Mouse (Mus musculus) lung, embryonic 15.5 days (tissue): ENCODE results near the gene 4933424G06Rik. TPM values are rescaled to one million over a fixed set of nuclear protein-coding genes. Genes with fewer than 3 reads are reported as not detected.
A peak's percentile ranks its signal among the peaks of the same experiment; 100 is the strongest.

Experiments
- ATAC-seq: fragments of 200-750 bp; cut with Nextera tagmentation; 2 replicates; pipeline ENCODE4 v1.8.0; 2017; ENCODE audit warnings: moderate number of reproducible peaks, borderline replicate concordance; ENCODE audit not compliant: low FRiP score, low TSS enrichment; ENCODE audit errors: extremely low read depth
- H3K27ac ChIP-seq: fragments of 300-500 bp; sonication (generic); 2 replicates; pipeline ENCODE4 v1.5.1; 2015; ENCODE audit warnings: moderate library complexity, mild to moderate bottlenecking, inconsistent platforms
- H3K27me3 ChIP-seq: fragments of 300-500 bp; sonication (generic); 2 replicates; pipeline ENCODE4 v1.6.1; 2015; ENCODE audit warnings: inconsistent platforms
- H3K36me3 ChIP-seq: fragments of 300-500 bp; sonication (generic); 2 replicates; pipeline ENCODE4 v1.6.1; 2015; ENCODE audit warnings: inconsistent platforms
- H3K4me1 ChIP-seq: fragments of 300-500 bp; sonication (generic); 2 replicates; pipeline ENCODE4 v1.6.1; 2015; ENCODE audit warnings: inconsistent platforms
- H3K4me2 ChIP-seq: fragments of 300-500 bp; sonication (generic); 2 replicates; pipeline ENCODE4 v1.6.1; 2015; ENCODE audit warnings: inconsistent platforms, mild to moderate bottlenecking, moderate library complexity
- H3K4me3 ChIP-seq: fragments of 300-500 bp; sonication (generic); 2 replicates; pipeline ENCODE4 v1.5.1; 2015; ENCODE audit warnings: mild to moderate bottlenecking, inconsistent platforms
- H3K9ac ChIP-seq: fragments of 300-500 bp; sonication (generic); 2 replicates; pipeline ENCODE4 v1.6.1; 2015; ENCODE audit warnings: inconsistent platforms
- H3K9me3 ChIP-seq: fragments of 300-500 bp; sonication (generic); 2 replicates; pipeline ENCODE4 v1.6.1; 2016; ENCODE audit warnings: inconsistent platforms
- WGBS: fragments of 180-500 bp; shearing (Covaris S2); methylation state at CpG from one replicate; pipeline ENCODE4 v1.1.7; 2015; 5-methylcytosine and 5-hydroxymethylcytosine counted together
- polyA plus RNA-seq: library from polyadenylated mRNA; unstranded; fragments of >200 nt; fragmentation: Nextera tagmentation; extraction: Ambion mirVana; gene quantifications from 2 replicates; pipeline ENCODE4 v1.2.1, GENCODE M21; 2015

4933424G06Rik gene
- polyA plus RNA-seq, 1 experiment from 2014 or later, result not detected

DNA sequence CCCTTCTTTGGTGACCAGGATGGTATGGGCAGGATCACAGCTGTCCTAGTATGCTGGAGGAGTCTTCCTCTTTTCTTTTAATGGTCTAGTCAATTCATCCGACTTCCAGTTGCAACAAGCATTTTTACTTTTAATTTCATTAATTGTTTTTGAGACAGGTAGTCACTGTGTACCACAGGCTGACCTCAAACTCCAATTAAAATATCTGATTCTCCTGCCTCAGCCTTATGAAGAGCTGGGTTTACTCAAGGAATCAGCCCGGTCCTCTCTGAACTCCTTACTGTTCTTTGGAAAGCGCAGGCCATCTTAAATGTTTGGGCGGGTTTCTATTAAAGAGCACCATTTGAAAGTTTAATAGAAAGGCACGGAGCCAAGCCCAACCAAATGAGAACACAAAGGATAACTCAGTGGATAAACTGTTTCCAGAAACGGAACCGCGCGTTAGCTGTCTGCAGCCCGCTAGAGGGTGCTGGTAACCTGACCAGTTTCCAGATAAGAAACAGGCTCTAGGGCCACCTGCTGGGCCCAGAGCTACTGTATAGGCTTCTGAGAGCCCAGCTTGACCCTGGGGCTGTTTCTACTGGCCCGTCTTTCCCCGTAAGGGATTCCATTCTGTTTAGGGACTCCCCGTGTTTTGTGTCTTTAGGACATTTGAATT, 26.0 kb upstream of the 4933424G06Rik start:
- 8% methylated on average over 13 of the region's 13 CpGs for WGBS
- Histone ChIP-seq H3K4me1 (peaks cover 6% of the 10 kb centered on the region; the same call in 1 of the 2 replicates), H3K9ac (no peak overlapping the region), H3K36me3 (no peaks in the 10 kb centered on the region), H3K4me2 (no peak overlapping the region), H3K27ac (no peak overlapping the region), H3K27me3 (no peaks in the 10 kb centered on the region), H3K9me3 (no peaks in the 10 kb centered on the region), H3K4me3 (no peak overlapping the region)
- ATAC-seq, result peak; percentile 57; the same call in 1 of the 2 replicates

DNA sequence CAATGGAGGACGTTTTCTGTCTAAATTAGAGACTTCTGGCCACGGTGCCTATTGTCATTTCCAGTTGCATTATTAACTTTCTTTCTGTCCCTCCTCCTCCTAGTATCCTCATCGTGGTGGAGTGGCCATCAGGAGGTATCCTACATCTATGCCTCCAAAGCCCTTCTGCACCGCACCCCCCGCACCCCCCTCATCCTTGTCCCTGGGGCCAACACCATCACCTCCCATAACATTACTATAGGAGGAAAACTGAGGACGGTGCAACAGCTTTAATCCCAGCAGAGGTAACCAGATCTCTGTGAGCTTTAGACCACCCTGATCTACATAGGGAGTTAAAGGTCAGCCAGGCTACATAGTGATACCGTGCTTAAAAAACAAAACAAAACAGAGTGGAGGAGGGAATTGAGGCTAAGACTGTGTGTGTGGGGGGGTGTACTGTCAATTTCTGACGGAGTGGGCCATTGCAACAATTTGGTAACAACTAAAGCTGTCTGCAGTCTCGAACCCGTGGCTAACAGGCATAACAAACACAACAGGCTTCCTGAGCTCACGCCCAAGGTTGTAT, 19.2 kb upstream of the 4933424G06Rik start:
- H3K4me1 ChIP-seq, result peaks cover 13% of the 10 kb centered on the region
- peaks cover 17% of the 10 kb centered on the region for H3K36me3 ChIP-seq
- peak overlapping the region; percentile 86 for H3K4me3 ChIP-seq
- no peaks in the 10 kb centered on the region for H3K9me3 ChIP-seq
- WGBS, result 58% methylated on average over 11 of the region's 11 CpGs
- peak; percentile 54 for ATAC-seq
- peak overlapping the region; percentile 91 for H3K4me2 ChIP-seq
- peak overlapping the region; percentile 32; the same call in 1 of the 2 replicates for H3K27ac ChIP-seq
- peak overlapping the region; percentile 8; the same call in 1 of the 2 replicates for H3K9ac ChIP-seq
- H3K27me3 ChIP-seq, result no peaks in the 10 kb centered on the region

DNA sequence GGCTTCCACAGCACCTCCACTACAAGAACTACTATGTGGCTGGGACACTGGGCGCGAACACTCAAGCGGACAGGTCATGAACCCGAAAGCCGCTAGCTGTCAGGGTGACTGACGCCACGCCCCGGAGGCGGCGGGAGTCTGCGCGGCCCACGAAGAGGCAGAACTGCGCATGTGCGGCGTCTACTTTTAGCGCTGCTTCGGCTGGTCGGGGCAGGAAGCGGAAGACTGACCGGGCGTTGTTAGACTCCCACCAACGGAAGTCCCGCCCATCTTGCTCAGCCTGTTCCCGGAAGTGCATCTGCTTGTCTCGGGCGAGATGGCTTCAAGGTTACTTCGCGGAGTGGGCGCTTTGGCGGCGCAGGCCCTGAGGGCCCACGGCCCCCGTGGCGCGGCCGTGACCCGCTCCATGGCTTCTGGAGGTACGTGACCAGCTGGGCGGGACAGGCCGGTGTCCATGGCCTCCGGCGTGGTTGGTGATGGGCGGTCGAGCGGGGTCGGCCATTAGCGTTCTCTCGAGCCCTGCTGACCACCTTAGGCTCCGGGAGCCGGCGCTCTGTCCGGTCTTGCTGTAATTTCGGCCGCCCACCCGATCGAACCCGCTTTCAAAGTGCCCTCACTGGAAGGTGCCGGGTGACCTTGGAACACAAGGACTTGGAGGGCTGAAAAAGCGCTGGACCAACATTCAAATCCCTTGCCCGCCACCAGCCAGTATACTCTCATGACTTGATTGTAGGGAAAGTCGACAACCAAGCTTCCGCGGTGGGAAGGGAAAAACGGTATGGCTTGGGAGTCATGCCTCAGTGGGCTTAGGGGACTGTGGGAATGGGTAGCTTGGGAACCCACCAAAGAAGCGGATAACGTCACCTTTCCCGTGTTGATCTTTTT, 18.4 kb upstream of the 4933424G06Rik start, which contains the start of gene Cox5b:
Cox5b (plus strand) TSS at position 179 of the 885 bp plus-strand sequence.
- ATAC-seq, result peak; percentile 95
- Histone ChIP-seq H3K27me3 (no peaks in the 10 kb centered on the region), H3K9ac (peak within 1 kb of the TSS; percentile 76), H3K27ac (peak within 1 kb of the TSS; percentile 32; the same call in 1 of the 2 replicates), H3K4me1 (peaks cover 13% of the 10 kb centered on the region), H3K4me3 (peak within 1 kb of the TSS; percentile 86), H3K4me2 (peak within 1 kb of the TSS; percentile 91), H3K36me3 (peaks cover 17% of the 10 kb centered on the region), H3K9me3 (no peaks in the 10 kb centered on the region)
- under 1% methylated on average over 68 of the region's 68 CpGs for WGBS

DNA sequence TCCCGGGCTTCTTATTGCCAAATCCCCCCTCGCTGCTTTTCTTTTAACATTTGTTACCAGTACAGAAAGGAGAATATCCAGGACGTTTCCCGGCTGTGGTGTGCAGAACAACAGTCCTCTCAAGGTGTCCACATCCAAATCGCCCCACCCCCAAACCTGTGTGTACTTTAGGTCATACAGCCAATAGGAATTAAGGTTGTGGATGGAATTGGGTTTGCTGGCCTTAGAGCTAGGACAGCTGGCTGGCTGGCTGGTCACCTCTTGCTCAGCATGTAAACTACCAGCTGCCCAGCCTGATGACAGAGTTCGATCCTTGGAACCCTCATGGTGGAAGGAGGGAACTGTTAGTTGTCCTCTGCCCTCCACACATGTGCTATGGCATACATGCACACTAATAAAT, 15.1 kb upstream of the 4933424G06Rik start:
- no peak for ATAC-seq
- Histone ChIP-seq H3K9ac (no peak overlapping the region), H3K9me3 (no peaks in the 10 kb centered on the region), H3K4me3 (no peak overlapping the region), H3K4me1 (peaks cover 13% of the 10 kb centered on the region), H3K27ac (no peak overlapping the region), H3K36me3 (peaks cover 32% of the 10 kb centered on the region), H3K4me2 (no peak overlapping the region), H3K27me3 (no peaks in the 10 kb centered on the region)
- WGBS, result 82% methylated on average over 6 of the region's 6 CpGs

DNA sequence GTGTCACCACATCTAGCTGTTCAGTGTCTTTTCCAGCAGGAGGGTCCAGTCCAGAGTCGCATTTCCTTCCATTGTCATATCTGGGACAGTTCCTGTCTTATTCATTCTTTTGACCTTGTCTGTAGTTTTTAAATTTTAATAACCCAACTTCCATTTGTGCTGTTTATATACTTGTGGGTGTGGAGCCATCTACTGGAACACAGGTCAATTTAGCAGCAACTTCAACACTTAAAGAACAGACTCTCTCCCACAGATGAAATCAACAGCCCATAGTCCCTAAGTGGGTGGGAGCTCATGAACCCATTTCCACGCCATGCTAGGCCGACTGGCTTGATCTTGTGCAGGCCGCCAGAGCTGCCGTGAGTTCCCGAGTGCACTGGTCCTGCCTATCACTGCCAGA, 13.5 kb upstream of the 4933424G06Rik start:
- 60% methylated on average over 6 of the region's 6 CpGs for WGBS

GRCm38 (mm10) chr1:36697030-36697429, 12.9 kb upstream of the 4933424G06Rik start:
- H3K4me1 ChIP-seq, result peaks cover 7% of the 10 kb centered on the region
- WGBS, result 68% methylated on average over 5 of the region's 5 CpGs
- no peak for ATAC-seq
- H3K27me3 ChIP-seq, result no peaks in the 10 kb centered on the region
- H3K27ac ChIP-seq, result no peak overlapping the region
- no peak overlapping the region for H3K4me2 ChIP-seq
- H3K9ac ChIP-seq, result no peak overlapping the region
- no peaks in the 10 kb centered on the region for H3K9me3 ChIP-seq
- peaks cover 51% of the 10 kb centered on the region for H3K36me3 ChIP-seq
- H3K4me3 ChIP-seq, result no peak overlapping the region

More for the DNA sequence above, 13.5 kb upstream of the 4933424G06Rik start:
- no peaks in the 10 kb centered on the region for H3K27me3 ChIP-seq
- peaks cover 9% of the 10 kb centered on the region for H3K4me1 ChIP-seq
- H3K4me2 ChIP-seq, result no peak overlapping the region
- peaks cover 46% of the 10 kb centered on the region for H3K36me3 ChIP-seq
- no peak for ATAC-seq
- H3K27ac ChIP-seq, result no peak overlapping the region
- H3K4me3 ChIP-seq, result no peak overlapping the region
- H3K9me3 ChIP-seq, result no peaks in the 10 kb centered on the region
- no peak overlapping the region for H3K9ac ChIP-seq

DNA sequence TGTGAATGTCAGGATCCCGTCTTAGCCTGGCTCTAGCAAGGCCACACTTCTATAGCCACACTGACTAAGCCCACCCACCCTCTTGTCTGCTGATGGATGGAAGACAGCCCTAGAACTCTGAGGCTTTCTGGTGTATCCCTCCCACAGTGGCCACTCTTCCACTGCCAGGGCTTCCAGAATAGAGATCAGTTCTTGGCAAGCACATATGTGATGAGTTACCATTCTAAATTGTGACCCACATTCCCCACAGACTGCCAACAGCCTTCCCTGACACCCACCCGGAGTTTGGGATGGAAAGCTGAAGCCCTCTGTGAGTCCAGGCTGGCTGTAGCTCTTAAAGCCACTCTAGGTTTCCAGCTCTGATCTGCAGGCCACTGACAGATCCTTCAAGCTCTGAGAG, 2.8 kb upstream of the 4933424G06Rik start:
- Histone ChIP-seq H3K9ac (no peak overlapping the region), H3K4me3 (no peak overlapping the region), H3K4me2 (no peak overlapping the region), H3K27me3 (no peaks in the 10 kb centered on the region), H3K9me3 (no peaks in the 10 kb centered on the region), H3K27ac (no peak overlapping the region), H3K36me3 (peaks cover 43% of the 10 kb centered on the region), H3K4me1 (peaks cover 14% of the 10 kb centered on the region)
- WGBS, result 57% methylated on average over 2 of the region's 2 CpGs
- ATAC-seq, result no peak

DNA sequence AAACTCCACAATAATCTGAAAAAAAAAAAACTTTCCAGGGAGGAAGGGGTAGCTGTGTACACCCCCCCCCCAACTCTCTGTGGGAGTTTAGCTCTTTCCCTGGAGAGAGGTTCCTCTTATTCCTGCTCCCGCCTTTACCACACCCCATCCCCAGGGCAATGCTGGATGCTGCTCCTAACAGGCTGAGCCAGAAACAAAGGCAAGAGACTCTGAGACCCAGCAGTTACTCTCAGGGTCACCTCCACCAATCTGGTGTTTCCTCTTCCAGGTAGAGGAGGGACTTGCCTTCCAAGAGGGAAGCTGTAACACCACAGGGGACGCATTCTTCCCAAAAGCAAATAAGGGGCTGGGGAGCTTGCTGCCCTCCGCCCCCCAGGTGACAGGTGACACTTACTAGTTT, 2.2 kb upstream of the 4933424G06Rik start:
- H3K9me3 ChIP-seq, result no peaks in the 10 kb centered on the region
- H3K36me3 ChIP-seq, result peaks cover 36% of the 10 kb centered on the region
- no peak overlapping the region for H3K9ac ChIP-seq
- no peaks in the 10 kb centered on the region for H3K27me3 ChIP-seq
- peaks cover 14% of the 10 kb centered on the region for H3K4me1 ChIP-seq
- 0 out of 2 replicates have a peak overlapping the region, but pooled peaks have one; percentile 76 for H3K4me2 ChIP-seq
- no peak overlapping the region for H3K27ac ChIP-seq
- WGBS, result 78% methylated on average over 3 of the region's 3 CpGs
- no peak for ATAC-seq
- H3K4me3 ChIP-seq, result no peak overlapping the region

- WGBS, result 75% methylated on average over 1 of the region's 1 CpGs
- peak overlapping the region; percentile 90 for H3K4me3 ChIP-seq
- peak overlapping the region; percentile 76 for H3K4me2 ChIP-seq
- peaks cover 14% of the 10 kb centered on the region for H3K4me1 ChIP-seq
- no peak for ATAC-seq
- peaks cover 28% of the 10 kb centered on the region for H3K36me3 ChIP-seq
- H3K9ac ChIP-seq, result peak overlapping the region; percentile 88
- no peak overlapping the region for H3K27ac ChIP-seq
- H3K27me3 ChIP-seq, result no peaks in the 10 kb centered on the region
- H3K9me3 ChIP-seq, result no peaks in the 10 kb centered on the region
These were observed 1.3 kb upstream of the 4933424G06Rik start for GRCm38 (mm10) chr1:36708626-36709025.

- Histone ChIP-seq H3K27me3 (no peaks in the 10 kb centered on the region), H3K4me1 (peaks cover 14% of the 10 kb centered on the region), H3K4me2 (peak overlapping the region; percentile 76), H3K36me3 (peaks cover 24% of the 10 kb centered on the region), H3K4me3 (peak overlapping the region; percentile 90), H3K9me3 (no peaks in the 10 kb centered on the region), H3K27ac (peak overlapping the region; percentile 74), H3K9ac (peak overlapping the region; percentile 88)
- WGBS, result under 1% methylated on average over 33 of the region's 33 CpGs
- peak; percentile 75 for ATAC-seq
These were observed 695 bp upstream of the 4933424G06Rik start for GRCm38 (mm10) chr1:36709055-36709853.

DNA sequence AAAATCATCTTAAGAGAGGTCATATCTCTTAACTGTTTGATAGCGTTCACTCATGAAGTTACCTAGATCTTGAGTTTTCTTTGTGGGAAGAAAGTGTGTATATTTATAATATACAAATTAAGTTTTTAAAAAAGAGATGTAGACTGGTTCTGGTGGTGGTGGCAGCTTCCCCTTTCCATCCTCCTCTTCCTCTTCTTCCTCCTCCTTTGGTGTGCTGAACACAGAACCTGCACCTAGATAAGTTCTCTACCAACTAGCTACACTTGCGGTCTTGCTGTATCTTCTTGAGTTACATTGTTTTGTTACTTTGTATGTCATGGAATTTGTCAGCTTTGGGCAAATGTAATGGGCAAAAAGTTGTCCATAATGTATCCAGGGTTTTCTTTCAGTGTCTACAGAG, 1.2 kb downstream of the 4933424G06Rik start:
- Histone ChIP-seq H3K9ac (no peak overlapping the region), H3K36me3 (peaks cover 7% of the 10 kb centered on the region), H3K27ac (no peak overlapping the region), H3K4me1 (peaks cover 14% of the 10 kb centered on the region), H3K4me3 (no peak overlapping the region), H3K4me2 (no peak overlapping the region), H3K27me3 (no peaks in the 10 kb centered on the region), H3K9me3 (no peaks in the 10 kb centered on the region)
- WGBS, result 90% methylated on average over 2 of the region's 2 CpGs
- ATAC-seq, result no peak
